In the genomic region with DNA sequence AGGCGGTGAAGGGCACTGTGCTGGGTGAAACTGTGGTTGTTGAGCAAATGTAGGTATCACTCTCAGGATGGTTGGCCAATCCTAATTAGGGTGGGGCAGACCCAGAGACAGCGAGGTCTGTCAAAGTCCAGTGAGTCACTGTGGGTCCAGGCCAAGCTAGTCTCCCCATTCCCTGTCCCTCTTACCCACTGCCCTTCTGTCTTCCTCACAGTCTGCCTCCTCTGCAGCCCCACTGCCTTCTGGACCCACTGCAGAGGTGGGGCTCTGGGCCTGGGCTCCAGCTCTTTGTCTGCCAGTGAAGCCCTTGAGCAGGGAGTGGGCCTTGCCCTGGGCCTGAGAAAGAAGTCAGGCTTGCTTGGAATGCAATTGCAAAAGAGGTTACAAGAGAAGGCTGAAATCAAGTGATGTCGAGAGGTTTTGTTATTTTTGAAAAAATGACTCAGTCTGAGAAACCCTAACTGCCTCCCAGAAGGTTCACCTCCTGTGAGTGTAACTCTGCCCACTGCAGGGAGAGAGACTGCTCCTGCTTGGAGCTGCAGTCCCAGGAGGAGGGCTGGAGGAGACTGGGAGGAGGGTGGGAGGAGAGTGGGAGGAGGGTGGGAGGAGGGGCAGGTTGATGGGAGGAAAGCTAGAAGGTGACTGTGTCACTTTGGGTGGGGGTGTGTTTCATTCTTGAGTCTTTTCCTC, we compare ENCODE assay signal across 9 mouse cellular contexts.
DNase-seq lines count a peak whose midpoint lies in the region; ATAC-seq lines count a peak whose summit lies in the region.
"Had no signal": no experiment of that assay in that cellular context is flagged by ENCODE, and none has a peak within 500 bp of the region (broad histone marks: within the 10 kb centered on the region; RNA-seq: fewer than 3 reads in every experiment).

No protein-coding gene starts in this region.

- 58% methylated on average over 3 of the region's 3 CpGs for WGBS in heart, embryonic 10.5 days
- WGBS in kidney, embryonic 16.5 days: 50% methylated on average over 3 of the region's 3 CpGs
- 63% methylated on average over 3 of the region's 3 CpGs for WGBS in forebrain, embryonic 14.5 days

- H3K9me3 ChIP-seq in heart, embryonic 10.5 days: no peaks in the 10 kb centered on the region
- H3K9me3 ChIP-seq in kidney, embryonic 16.5 days (ENCODE audit: low read length): no peaks in the 10 kb centered on the region
- no peaks in the 10 kb centered on the region for H3K9me3 ChIP-seq in forebrain, embryonic 14.5 days (replicated peaks; ENCODE audit: control insufficient read depth, low read length)
- H3K9me3 ChIP-seq: liver, embryonic 13.5 days had no signal

- H3K4me3 ChIP-seq in heart, embryonic 10.5 days: no peak overlapping the region
- H3K4me3 ChIP-seq in kidney, embryonic 16.5 days (ENCODE audit: low read length): no peak overlapping the region
- no peak overlapping the region for H3K4me3 ChIP-seq in forebrain, embryonic 14.5 days (ENCODE audit: low read depth, low read length)
- H3K4me3 ChIP-seq: liver, embryonic 13.5 days had no signal

- no peak overlapping the region for H3K4me2 ChIP-seq in kidney, embryonic 16.5 days (replicated peaks; ENCODE audit: low read depth, low read length)
- H3K4me2 ChIP-seq in forebrain, embryonic 14.5 days (ENCODE audit: low read length): no peak overlapping the region
- H3K4me2 ChIP-seq: liver, embryonic 13.5 days had no signal

- H3K4me1 ChIP-seq in heart, embryonic 10.5 days: peaks cover 33% of the 10 kb centered on the region
- peaks cover 41% of the 10 kb centered on the region for H3K4me1 ChIP-seq in kidney, embryonic 16.5 days (ENCODE audit: insufficient read depth, low read length)
- H3K4me1 ChIP-seq in forebrain, embryonic 14.5 days (ENCODE audit: control insufficient read depth, insufficient read depth, low read length): no peaks in the 10 kb centered on the region
- H3K4me1 ChIP-seq: liver, embryonic 13.5 days had no signal

- ATAC-seq in kidney, embryonic 16.5 days (ENCODE audit: low FRiP score, low TSS enrichment): peak; percentile 59
- peak; percentile 73 for ATAC-seq in monocyte, adult 5-6 weeks (replicated peaks; ENCODE audit: insufficient number of reproducible peaks, low FRiP score, low TSS enrichment, poor library complexity, severe bottlenecking)
- ATAC-seq in forebrain, embryonic 14.5 days: no peak

- H3K27me3 ChIP-seq in heart, embryonic 10.5 days (ENCODE audit: insufficient read depth, poor library complexity, severe bottlenecking): peaks cover 10% of the 10 kb centered on the region; the same call in 1 of the 2 replicates
- no peaks in the 10 kb centered on the region for H3K27me3 ChIP-seq in kidney, embryonic 16.5 days (ENCODE audit: insufficient read depth, low read length)
- H3K27me3 ChIP-seq in forebrain, embryonic 14.5 days (replicated peaks; ENCODE audit: control insufficient read depth, insufficient read depth, low read length): no peaks in the 10 kb centered on the region
- H3K27me3 ChIP-seq: liver, embryonic 13.5 days had no signal

- H3K27ac ChIP-seq in heart, embryonic 10.5 days: peak overlapping the region; percentile 75
- peak overlapping the region; percentile 50 for H3K27ac ChIP-seq in kidney, embryonic 16.5 days (ENCODE audit: low read length)
- H3K27ac ChIP-seq in forebrain, embryonic 14.5 days (ENCODE audit: low read depth, low read length): no peak overlapping the region
- H3K27ac ChIP-seq: liver, embryonic 13.5 days had no signal

- no peak for DNase-seq in heart, embryonic 10.5 days (ENCODE audit: low spot score)
- no peak for DNase-seq in heart, adult 9 months (ENCODE audit: low spot score in 2 of 2)
- peak; percentile 60 for DNase-seq in adipocyte (ENCODE audit: low spot score)
- no peak for DNase-seq in forebrain, embryonic 14.5 days (ENCODE audit: low spot score)
- DNase-seq in right cerebral cortex, postnatal 10 days (ENCODE audit: low spot score in 2 of 2): no peak
- DNase-seq in layer of hippocampus, adult 8-10 months (ENCODE audit: low spot score in 2 of 2): no peak
- DNase-seq: liver, embryonic 13.5 days had no signal

- no peaks in the 10 kb centered on the region for H3K36me3 ChIP-seq in heart, embryonic 10.5 days
- no peaks in the 10 kb centered on the region for H3K36me3 ChIP-seq in kidney, embryonic 16.5 days (ENCODE audit: insufficient read depth, low read length)
- no peaks in the 10 kb centered on the region for H3K36me3 ChIP-seq in forebrain, embryonic 14.5 days (ENCODE audit: control insufficient read depth, insufficient read depth, low read length)
- H3K36me3 ChIP-seq: liver, embryonic 13.5 days had no signal

- H3K9ac ChIP-seq in kidney, embryonic 16.5 days (replicated peaks; ENCODE audit: low read length): no peak overlapping the region
- H3K9ac ChIP-seq in forebrain, embryonic 14.5 days (ENCODE audit: low read length): no peak overlapping the region
- H3K9ac ChIP-seq: liver, embryonic 13.5 days had no signal
